Comparison of ENCODE assay signal across 15 mouse cellular contexts in genomic region chr6:127853241-127853640, GRCm38 (mm10). TPM values are rescaled to one million over a fixed set of nuclear protein-coding genes. Genes with fewer than 3 reads are reported as not detected.
DNase-seq lines count a peak whose midpoint lies in the region; ATAC-seq and TF ChIP-seq lines count a peak whose summit lies in the region.
"Had no signal": no experiment of that assay in that cellular context is flagged by ENCODE, and none has a peak within 500 bp of the region (broad histone marks: within the 10 kb centered on the region; RNA-seq: fewer than 3 reads in every experiment).

No protein-coding gene starts in this region.

- WGBS in heart, embryonic 14.5 days, result 78% methylated on average over 7 of the region's 7 CpGs
- WGBS in embryonic facial prominence, embryonic 10.5 days, result 94% methylated on average over 7 of the region's 7 CpGs
- 93% methylated on average over 7 of the region's 7 CpGs for WGBS in intestine, postnatal 0 days
- 66% methylated on average over 7 of the region's 7 CpGs for WGBS in lung, embryonic 15.5 days

- H3K27ac ChIP-seq in heart, embryonic 14.5 days (replicated peaks in 1 of 2; ENCODE audit: control insufficient read depth in 1 of 2, insufficient read depth in 1 of 2, low read depth in 2 of 2, low read length in 2 of 2), result 0 out of 4 replicates have a peak overlapping the region, but pooled peaks of 1 of the 2 experiments have one; percentile 37
- peak overlapping the region; percentile 62; the same call in 1 of the 2 replicates for H3K27ac ChIP-seq in embryonic facial prominence, embryonic 10.5 days (replicated peaks)
- H3K27ac ChIP-seq in intestine, postnatal 0 days (ENCODE audit: low read depth, low read length), result no peak overlapping the region
- H3K27ac ChIP-seq in lung, embryonic 15.5 days, result peak overlapping the region; percentile 78
- H3K27ac ChIP-seq: forebrain, embryonic 13.5 days had no signal

- TF ChIP-seq CTCF in intestine, postnatal 0 days (IDR thresholded peaks at IDR 0.05; ENCODE audit: low read depth), result no peak

- no peak for ATAC-seq in heart, embryonic 14.5 days (ENCODE audit: insufficient number of reproducible peaks, insufficient read depth, low FRiP score, low read depth)
- ATAC-seq in intestine, postnatal 0 days, result no peak
- no peak for ATAC-seq in lung, embryonic 15.5 days (ENCODE audit: borderline replicate concordance, extremely low read depth, low FRiP score, low TSS enrichment)

- peak overlapping the region; percentile 55 for H3K4me2 ChIP-seq in heart, embryonic 14.5 days (ENCODE audit: low read length)
- 0 out of 2 replicates have a peak overlapping the region, but pooled peaks have one; percentile 49 for H3K4me2 ChIP-seq in intestine, postnatal 0 days (replicated peaks; ENCODE audit: low read depth)
- peak overlapping the region; percentile 42 for H3K4me2 ChIP-seq in lung, embryonic 15.5 days
- H3K4me2 ChIP-seq: neural tube, embryonic 13.5 days had no signal

- H3K27me3 ChIP-seq in heart, embryonic 14.5 days (ENCODE audit: control insufficient read depth, insufficient read depth, low read length), result no peaks in the 10 kb centered on the region
- H3K27me3 ChIP-seq in embryonic facial prominence, embryonic 10.5 days (replicated peaks; ENCODE audit: low read depth, poor library complexity, severe bottlenecking), result no peaks in the 10 kb centered on the region
- H3K27me3 ChIP-seq in intestine, postnatal 0 days (replicated peaks; ENCODE audit: control insufficient read depth, insufficient read depth, low read length), result no peaks in the 10 kb centered on the region; the same call in 1 of the 2 replicates
- no peaks in the 10 kb centered on the region for H3K27me3 ChIP-seq in lung, embryonic 15.5 days
- H3K27me3 ChIP-seq: forebrain, embryonic 13.5 days; neural tube, embryonic 13.5 days had no signal

- H3K9me3 ChIP-seq in heart, embryonic 14.5 days (ENCODE audit: control insufficient read depth, low read length), result no peaks in the 10 kb centered on the region
- H3K9me3 ChIP-seq in embryonic facial prominence, embryonic 10.5 days, result no peaks in the 10 kb centered on the region
- H3K9me3 ChIP-seq in intestine, postnatal 0 days (ENCODE audit: control insufficient read depth), result no peaks in the 10 kb centered on the region
- H3K9me3 ChIP-seq in lung, embryonic 15.5 days, result no peaks in the 10 kb centered on the region
- H3K9me3 ChIP-seq: forebrain, embryonic 13.5 days; neural tube, embryonic 13.5 days had no signal

- intact Hi-C loops in heart, postnatal 36 days (cut with DNase I), result no loop called here

- H3K4me3 ChIP-seq in heart, embryonic 14.5 days (ENCODE audit: control insufficient read depth in 1 of 2, insufficient read depth in 1 of 2, low read depth in 1 of 2, low read length in 2 of 2), result no peak overlapping the region
- H3K4me3 ChIP-seq in embryonic facial prominence, embryonic 10.5 days, result no peak overlapping the region
- no peak overlapping the region for H3K4me3 ChIP-seq in intestine, postnatal 0 days (ENCODE audit: low read depth, low read length)
- no peak overlapping the region for H3K4me3 ChIP-seq in lung, embryonic 15.5 days
- H3K4me3 ChIP-seq: forebrain, embryonic 13.5 days; neural tube, embryonic 13.5 days had no signal

- no peaks in the 10 kb centered on the region for H3K36me3 ChIP-seq in heart, embryonic 14.5 days (ENCODE audit: control insufficient read depth, insufficient read depth, low read length)
- no peaks in the 10 kb centered on the region for H3K36me3 ChIP-seq in embryonic facial prominence, embryonic 10.5 days (replicated peaks)
- H3K36me3 ChIP-seq in intestine, postnatal 0 days (ENCODE audit: control insufficient read depth, insufficient read depth), result no peaks in the 10 kb centered on the region
- H3K36me3 ChIP-seq in lung, embryonic 15.5 days, result no peaks in the 10 kb centered on the region
- H3K36me3 ChIP-seq: neural tube, embryonic 13.5 days had no signal

- no peak for DNase-seq in heart, postnatal 36 days
- DNase-seq in embryonic facial prominence, embryonic 10.5 days (ENCODE audit: low spot score), result no peak
- no peak for DNase-seq in cerebellum, adult 9-11 months
- DNase-seq in embryo, embryonic 10.5 days (ENCODE audit: low spot score), result no peak
- no peak for DNase-seq in right cerebral cortex, postnatal 10 days (ENCODE audit: low spot score in 2 of 2)
- DNase-seq: adrenal gland, postnatal 10 days; cerebellum, adult 8-10 months; kidney, postnatal 14 days; liver; thymus, adult 18-20 months had no signal

- H3K4me1 ChIP-seq in heart, embryonic 14.5 days (ENCODE audit: control insufficient read depth in 2 of 2, insufficient read depth in 2 of 2, low read length in 2 of 2), result peaks cover 17% of the 10 kb centered on the region in 2 experiments
- H3K4me1 ChIP-seq in embryonic facial prominence, embryonic 10.5 days, result peaks cover 41% of the 10 kb centered on the region
- H3K4me1 ChIP-seq in intestine, postnatal 0 days (replicated peaks; ENCODE audit: control insufficient read depth, insufficient read depth, low read length), result no peaks in the 10 kb centered on the region
- peaks cover 23% of the 10 kb centered on the region for H3K4me1 ChIP-seq in lung, embryonic 15.5 days

- H3K9ac ChIP-seq in heart, embryonic 14.5 days (ENCODE audit: low read length), result no peak overlapping the region
- H3K9ac ChIP-seq in intestine, postnatal 0 days (ENCODE audit: low read depth, low read length), result no peak overlapping the region
- no peak overlapping the region for H3K9ac ChIP-seq in lung, embryonic 15.5 days
- H3K9ac ChIP-seq: forebrain, embryonic 13.5 days; neural tube, embryonic 13.5 days had no signal

RNA-seq across cellular contexts. Expression of gene Tspan11, which starts 34.1 kb away (rescaled TPM):
- 1.7 and 2.5 TPM in 2 replicates for polyA plus RNA-seq in heart, embryonic 14.5 days (2014; fragmentation: Nextera tagmentation; extraction: Ambion mirVana)
- 1 to 10 TPM; 1.1 to 1.6 TPM for total RNA-seq in heart, postnatal 36 days (2021)
- 3.9 and 6.9 TPM in 2 replicates for polyA plus RNA-seq in embryonic facial prominence, embryonic 10.5 days (2016; fragmentation: Nextera tagmentation; extraction: Ambion mirVana)
- polyA plus RNA-seq in intestine, postnatal 0 days (2015; fragmentation: Nextera tagmentation; extraction: Ambion mirVana), result 2.7 and 3.8 TPM in 2 replicates
- 20.5 and 21.4 TPM in 2 replicates for polyA plus RNA-seq in lung, embryonic 15.5 days (2015; fragmentation: Nextera tagmentation; extraction: Ambion mirVana)
